15 mouse cellular contexts compared by ENCODE assay signal in genomic region chr14:45983206-45983857, GRCm38 (mm10).
DNase-seq lines count a peak whose midpoint lies in the region; ATAC-seq and TF ChIP-seq lines count a peak whose summit lies in the region.
"Had no signal": no experiment of that assay in that cellular context is flagged by ENCODE, and none has a peak within 500 bp of the region (broad histone marks: within the 10 kb centered on the region; RNA-seq: fewer than 3 reads in every experiment).

No protein-coding gene starts in this region.

- peaks cover 16% of the 10 kb centered on the region; the same call in 1 of the 2 replicates for H3K4me1 ChIP-seq in embryonic facial prominence, embryonic 12.5 days
- peaks cover 14% of the 10 kb centered on the region for H3K4me1 ChIP-seq in liver, adult 2 months (ENCODE audit: control insufficient read depth, insufficient read depth, low read length)
- no peaks in the 10 kb centered on the region for H3K4me1 ChIP-seq in lung, postnatal 0 days (ENCODE audit: insufficient read depth, low read depth, low read length)
- H3K4me1 ChIP-seq: forebrain, embryonic 13.5 days had no signal

- DNase-seq in gastrocnemius, adult 18-20 months (ENCODE audit: low spot score), result peak; percentile 24
- no peak for DNase-seq in gastrocnemius, postnatal 4 days (ENCODE audit: low spot score in 2 of 2)
- peak; percentile 98 for DNase-seq in liver, adult 2 months (ENCODE audit: extremely low read depth, low read depth, low spot score)
- DNase-seq in lung, postnatal 0 days (ENCODE audit: low spot score), result peak; percentile 73
- no peak for DNase-seq in layer of hippocampus, adult 8-10 months (ENCODE audit: low spot score in 2 of 2)
- DNase-seq in frontal cortex, postnatal 10 days (ENCODE audit: low spot score in 2 of 2), result no peak
- no peak for DNase-seq in heart, adult 18-20 months
- DNase-seq: adrenal gland, postnatal 36 days; cerebellum, adult 11-12 months; layer of hippocampus, postnatal 36 days; right cerebral cortex, postnatal 4 days had no signal

- no peak for TF ChIP-seq POLR2A in liver, adult 2 months (IDR thresholded peaks at IDR 0.05; ENCODE audit: extremely low read depth, insufficient read depth, low read length)

- H3K9me3 ChIP-seq in embryonic facial prominence, embryonic 12.5 days, result no peaks in the 10 kb centered on the region
- no peaks in the 10 kb centered on the region for H3K9me3 ChIP-seq in lung, postnatal 0 days (ENCODE audit: low read length)
- H3K9me3 ChIP-seq: forebrain, embryonic 13.5 days; kidney, embryonic 15.5 days had no signal

- no peaks in the 10 kb centered on the region for H3K36me3 ChIP-seq in embryonic facial prominence, embryonic 12.5 days
- H3K36me3 ChIP-seq in liver, adult 2 months (ENCODE audit: control insufficient read depth, insufficient read depth, low read length), result no peaks in the 10 kb centered on the region
- no peaks in the 10 kb centered on the region for H3K36me3 ChIP-seq in lung, postnatal 0 days (ENCODE audit: insufficient read depth, low read length)
- H3K36me3 ChIP-seq: kidney, embryonic 15.5 days had no signal

- H3K4me2 ChIP-seq in embryonic facial prominence, embryonic 12.5 days (replicated peaks), result no peak overlapping the region
- no peak overlapping the region for H3K4me2 ChIP-seq in lung, postnatal 0 days (replicated peaks; ENCODE audit: low read depth, low read length)
- H3K4me2 ChIP-seq: forebrain, embryonic 13.5 days; heart, embryonic 11.5 days; kidney, embryonic 15.5 days had no signal

- H3K27me3 ChIP-seq in embryonic facial prominence, embryonic 12.5 days, result no peaks in the 10 kb centered on the region
- H3K27me3 ChIP-seq in liver, adult 2 months (ENCODE audit: control insufficient read depth, insufficient read depth, low read length), result no peaks in the 10 kb centered on the region
- no peaks in the 10 kb centered on the region for H3K27me3 ChIP-seq in lung, postnatal 0 days (replicated peaks; ENCODE audit: insufficient read depth, low read length)
- H3K27me3 ChIP-seq: forebrain, embryonic 13.5 days; kidney, embryonic 15.5 days had no signal

- no peak for TF ChIP-seq EP300 in lung, postnatal 0 days (IDR thresholded peaks at IDR 0.05)

- 0 out of 2 replicates have a peak overlapping the region, but pooled peaks have one; percentile 41 for H3K27ac ChIP-seq in embryonic facial prominence, embryonic 12.5 days
- peak overlapping the region; percentile 92 for H3K27ac ChIP-seq in liver, adult 2 months (replicated peaks; ENCODE audit: insufficient read depth, low read depth, low read length)
- no peak overlapping the region for H3K27ac ChIP-seq in lung, postnatal 0 days (ENCODE audit: low read length)
- H3K27ac ChIP-seq: forebrain, embryonic 13.5 days; kidney, embryonic 15.5 days had no signal

- 77% methylated on average over 7 of the region's 7 CpGs for WGBS in embryonic facial prominence, embryonic 12.5 days
- WGBS in liver, adult 2 months, result 18% methylated on average over 7 of the region's 7 CpGs
- WGBS in lung, postnatal 0 days, result 41% methylated on average over 7 of the region's 7 CpGs

- 0 out of 2 replicates have a peak, but pooled peaks have one; percentile 22 for ATAC-seq in embryonic facial prominence, embryonic 12.5 days (ENCODE audit: insufficient number of reproducible peaks, insufficient read depth, low FRiP score, low TSS enrichment)
- ATAC-seq in lung, postnatal 0 days, result peak; percentile 91
- ATAC-seq: forebrain, embryonic 13.5 days had no signal

- no peak overlapping the region for H3K9ac ChIP-seq in embryonic facial prominence, embryonic 12.5 days
- H3K9ac ChIP-seq in liver, adult 2 months (ENCODE audit: low read depth, low read length), result peak overlapping the region; percentile 30; the same call in 1 of the 2 replicates
- no peak overlapping the region for H3K9ac ChIP-seq in lung, postnatal 0 days (replicated peaks; ENCODE audit: low read depth)
- H3K9ac ChIP-seq: forebrain, embryonic 13.5 days; kidney, embryonic 15.5 days had no signal

- no peak for TF ChIP-seq CTCF in liver, adult 2 months (IDR thresholded peaks at IDR 0.05; ENCODE audit: low read depth, low read length)
- TF ChIP-seq CTCF in lung, postnatal 0 days (IDR thresholded peaks at IDR 0.05), result no peak

- no peaks in the 10 kb centered on the region for H3K79me2 ChIP-seq in liver, adult 2 months (ENCODE audit: control insufficient read depth, insufficient read depth, low read length)

- no peak overlapping the region for H3K4me3 ChIP-seq in embryonic facial prominence, embryonic 12.5 days
- H3K4me3 ChIP-seq in liver, adult 2 months (ENCODE audit: insufficient read depth, low read depth, low read length), result no peak overlapping the region
- H3K4me3 ChIP-seq in lung, postnatal 0 days (ENCODE audit: low read depth, low read length), result no peak overlapping the region
- H3K4me3 ChIP-seq: forebrain, embryonic 13.5 days; kidney, embryonic 15.5 days had no signal

Comparison
In these comparisons a context has a peak if more than half of its experiments do, and no peak if none do; other contexts are left out.
1. DNase-seq: peak in gastrocnemius, adult 18-20 months (single experiment), liver, adult 2 months (single experiment) and lung, postnatal 0 days (single experiment); none in gastrocnemius, postnatal 4 days (0 of 2), layer of hippocampus, adult 8-10 months (0 of 2), frontal cortex, postnatal 10 days (0 of 2) and heart, adult 18-20 months (0 of 2).